Mouse (Mus musculus): ENCODE measurements around the gene Rin3. TPM values are rescaled to one million over a fixed set of nuclear protein-coding genes. Genes with fewer than 3 reads are reported as not detected.

The Rin3 gene
- polyA plus RNA-seq, 1 experiment from 2014 or later: 9.0 TPM

- no peak for ATAC-seq (replicated peaks; ENCODE audit: insufficient number of reproducible peaks, insufficient read depth, low FRiP score, low read depth)
- peaks cover 41% of the 10 kb centered on the region for H3K4me1 ChIP-seq (replicated peaks)
- no peaks in the 10 kb centered on the region for H3K9me3 ChIP-seq (replicated peaks)
- H3K4me2 ChIP-seq: peak overlapping the region; percentile 95
- H3K4me3 ChIP-seq: peak overlapping the region; percentile 73
- H3K9ac ChIP-seq: no peak overlapping the region; the same call in 1 of the 2 replicates
- H3K27me3 ChIP-seq: no peaks in the 10 kb centered on the region
- 65% methylated on average over 2 of the region's 2 CpGs for WGBS
- H3K27ac ChIP-seq: peak overlapping the region; percentile 90
- H3K36me3 ChIP-seq: no peaks in the 10 kb centered on the region
Measured at GRCm38 (mm10) chr12:102282126-102282525, 722 bp upstream of the Rin3 start.

GRCm38 (mm10) chr12:102283483-102284266 is 827 bp downstream of the Rin3 start:
- no peaks in the 10 kb centered on the region for H3K27me3 ChIP-seq
- no peaks in the 10 kb centered on the region for H3K36me3 ChIP-seq
- ATAC-seq (replicated peaks; ENCODE audit: insufficient number of reproducible peaks, insufficient read depth, low FRiP score, low read depth): peak; percentile 51
- H3K4me1 ChIP-seq (replicated peaks): peaks cover 56% of the 10 kb centered on the region
- H3K4me2 ChIP-seq: peak overlapping the region; percentile 95
- H3K9me3 ChIP-seq (replicated peaks): no peaks in the 10 kb centered on the region
- H3K9ac ChIP-seq: peak overlapping the region; percentile 80
- WGBS: 3% methylated on average over 22 of the region's 24 CpGs
- H3K27ac ChIP-seq: peak overlapping the region; percentile 90
- peak overlapping the region; percentile 73 for H3K4me3 ChIP-seq

GRCm38 (mm10) chr12:102284267-102284610 is 1.4 kb downstream of the Rin3 start:
- H3K4me1 ChIP-seq (replicated peaks): peaks cover 60% of the 10 kb centered on the region
- ATAC-seq (replicated peaks; ENCODE audit: insufficient number of reproducible peaks, insufficient read depth, low FRiP score, low read depth): no peak
- 7% methylated on average over 9 of the region's 9 CpGs for WGBS

GRCm38 (mm10) chr12:102284618-102285159 is 1.8 kb downstream of the Rin3 start:
- peak overlapping the region; percentile 90 for H3K27ac ChIP-seq
- H3K27me3 ChIP-seq: no peaks in the 10 kb centered on the region
- H3K9me3 ChIP-seq (replicated peaks): no peaks in the 10 kb centered on the region
- peak overlapping the region; percentile 73 for H3K4me3 ChIP-seq
- H3K4me1 ChIP-seq (replicated peaks): peaks cover 60% of the 10 kb centered on the region
- ATAC-seq (replicated peaks; ENCODE audit: insufficient number of reproducible peaks, insufficient read depth, low FRiP score, low read depth): no peak
- H3K4me2 ChIP-seq: peak overlapping the region; percentile 95
- WGBS: 45% methylated on average over 3 of the region's 3 CpGs
- H3K9ac ChIP-seq: peak overlapping the region; percentile 80
- no peaks in the 10 kb centered on the region for H3K36me3 ChIP-seq

More at GRCm38 (mm10) chr12:102284267-102284610, 1.4 kb downstream of the Rin3 start:
- H3K4me3 ChIP-seq: peak overlapping the region; percentile 73
- H3K36me3 ChIP-seq: no peaks in the 10 kb centered on the region
- peak overlapping the region; percentile 80 for H3K9ac ChIP-seq
- peak overlapping the region; percentile 90 for H3K27ac ChIP-seq
- H3K27me3 ChIP-seq: no peaks in the 10 kb centered on the region
- no peaks in the 10 kb centered on the region for H3K9me3 ChIP-seq (replicated peaks)
- H3K4me2 ChIP-seq: peak overlapping the region; percentile 95

GRCm38 (mm10) chr12:102285318-102285717 is 2.5 kb downstream of the Rin3 start:
- no peak for ATAC-seq (replicated peaks; ENCODE audit: insufficient number of reproducible peaks, insufficient read depth, low FRiP score, low read depth)
- 68% methylated on average over 6 of the region's 6 CpGs for WGBS
- Histone ChIP-seq H3K27me3 (no peaks in the 10 kb centered on the region), H3K4me2 (peak overlapping the region; percentile 95), H3K9ac (peak overlapping the region; percentile 33; the same call in 1 of the 2 replicates), H3K9me3 (replicated peaks) (no peaks in the 10 kb centered on the region), H3K27ac (peak overlapping the region; percentile 90), H3K4me3 (no peak overlapping the region), H3K36me3 (no peaks in the 10 kb centered on the region), H3K4me1 (replicated peaks) (peaks cover 60% of the 10 kb centered on the region)

- H3K4me2 ChIP-seq: peak overlapping the region; percentile 95
- no peak overlapping the region for H3K9ac ChIP-seq
- H3K4me3 ChIP-seq: no peak overlapping the region
- WGBS: 60% methylated on average over 5 of the region's 5 CpGs
- ATAC-seq (replicated peaks; ENCODE audit: insufficient number of reproducible peaks, insufficient read depth, low FRiP score, low read depth): no peak
- H3K9me3 ChIP-seq (replicated peaks): no peaks in the 10 kb centered on the region
- peaks cover 60% of the 10 kb centered on the region for H3K4me1 ChIP-seq (replicated peaks)
- no peaks in the 10 kb centered on the region for H3K36me3 ChIP-seq
- peak overlapping the region; percentile 72 for H3K27ac ChIP-seq
- H3K27me3 ChIP-seq: no peaks in the 10 kb centered on the region
Measured at GRCm38 (mm10) chr12:102285779-102286178, 2.9 kb downstream of the Rin3 start.

GRCm38 (mm10) chr12:102286681-102287414 is 4.0 kb downstream of the Rin3 start:
- H3K27me3 ChIP-seq: no peaks in the 10 kb centered on the region
- peaks cover 66% of the 10 kb centered on the region for H3K4me1 ChIP-seq (replicated peaks)
- H3K4me2 ChIP-seq: peak overlapping the region; percentile 95
- ATAC-seq (replicated peaks; ENCODE audit: insufficient number of reproducible peaks, insufficient read depth, low FRiP score, low read depth): 0 out of 2 replicates have a peak, but pooled peaks have one; percentile 10
- no peak overlapping the region for H3K9ac ChIP-seq
- peak overlapping the region; percentile 72 for H3K27ac ChIP-seq
- H3K36me3 ChIP-seq: no peaks in the 10 kb centered on the region
- 35% methylated on average over 10 of the region's 10 CpGs for WGBS
- no peak overlapping the region for H3K4me3 ChIP-seq
- H3K9me3 ChIP-seq (replicated peaks): no peaks in the 10 kb centered on the region

GRCm38 (mm10) chr12:102287904-102288602 is 5.2 kb downstream of the Rin3 start:
- Histone ChIP-seq H3K27me3 (no peaks in the 10 kb centered on the region), H3K4me2 (no peak overlapping the region), H3K4me3 (no peak overlapping the region), H3K36me3 (no peaks in the 10 kb centered on the region), H3K4me1 (replicated peaks) (peaks cover 71% of the 10 kb centered on the region), H3K27ac (peak overlapping the region; percentile 72), H3K9ac (no peak overlapping the region), H3K9me3 (replicated peaks) (no peaks in the 10 kb centered on the region)
- no peak for ATAC-seq (replicated peaks; ENCODE audit: insufficient number of reproducible peaks, insufficient read depth, low FRiP score, low read depth)
- WGBS: 40% methylated on average over 6 of the region's 6 CpGs

GRCm38 (mm10) chr12:102288846-102289245 is 6.0 kb downstream of the Rin3 start:
- WGBS: 53% methylated on average over 2 of the region's 2 CpGs
- peaks cover 72% of the 10 kb centered on the region for H3K4me1 ChIP-seq (replicated peaks)
- no peak overlapping the region for H3K4me2 ChIP-seq
- H3K27me3 ChIP-seq: no peaks in the 10 kb centered on the region
- H3K4me3 ChIP-seq: no peak overlapping the region
- H3K9me3 ChIP-seq (replicated peaks): no peaks in the 10 kb centered on the region
- H3K27ac ChIP-seq: no peak overlapping the region
- H3K9ac ChIP-seq: no peak overlapping the region
- no peak for ATAC-seq (replicated peaks; ENCODE audit: insufficient number of reproducible peaks, insufficient read depth, low FRiP score, low read depth)
- H3K36me3 ChIP-seq: no peaks in the 10 kb centered on the region

GRCm38 (mm10) chr12:102289568-102289967 is 6.7 kb downstream of the Rin3 start:
- WGBS: 100% methylated on average over 1 of the region's 1 CpGs
- H3K9me3 ChIP-seq (replicated peaks): no peaks in the 10 kb centered on the region
- H3K4me2 ChIP-seq: no peak overlapping the region
- no peaks in the 10 kb centered on the region for H3K27me3 ChIP-seq
- no peak for ATAC-seq (replicated peaks; ENCODE audit: insufficient number of reproducible peaks, insufficient read depth, low FRiP score, low read depth)
- no peaks in the 10 kb centered on the region for H3K36me3 ChIP-seq
- no peak overlapping the region for H3K4me3 ChIP-seq
- H3K4me1 ChIP-seq (replicated peaks): peaks cover 72% of the 10 kb centered on the region
- no peak overlapping the region for H3K9ac ChIP-seq
- H3K27ac ChIP-seq: no peak overlapping the region

- Histone ChIP-seq H3K9ac (no peak overlapping the region), H3K4me2 (no peak overlapping the region), H3K27ac (no peak overlapping the region), H3K9me3 (replicated peaks) (no peaks in the 10 kb centered on the region), H3K27me3 (no peaks in the 10 kb centered on the region), H3K4me1 (replicated peaks) (peaks cover 72% of the 10 kb centered on the region), H3K36me3 (no peaks in the 10 kb centered on the region), H3K4me3 (no peak overlapping the region)
- WGBS: 87% methylated on average over 2 of the region's 2 CpGs
- no peak for ATAC-seq (replicated peaks; ENCODE audit: insufficient number of reproducible peaks, insufficient read depth, low FRiP score, low read depth)
Measured at GRCm38 (mm10) chr12:102290662-102291061, 7.8 kb downstream of the Rin3 start.

All from heart, embryonic 15.5 days (tissue).